Mouse (Mus musculus): ENCODE measurements around the gene Ndufaf7.

GRCm38 (mm10) chr17:78989015-78989414, 52.1 kb downstream of the Ndufaf7 start:
- no peak for TF ChIP-seq POLR2A (IDR thresholded peaks at IDR 0.05; ENCODE audit: borderline replicate concordance, extremely low read depth, insufficient read depth, insufficient read length, poor library complexity, severe bottlenecking)
- no peak for TF ChIP-seq CTCF (IDR thresholded peaks at IDR 0.05; ENCODE audit: borderline replicate concordance, extremely low read depth, insufficient read depth, insufficient read length)

Data from brain, embryonic 14.5 days (tissue).